Mouse (Mus musculus) urinary bladder, postnatal 25 days (tissue): Measurements from ENCODE around the gene Zdhhc5.

Experiments used
- DNase-seq: peaks from one replicate; pipeline ENCODE4 v3.0.0; 2022; ENCODE audit warnings: low spot score

Gene Zdhhc5

GRCm38 (mm10) chr2:84714811-84715561 lies at the start of gene Zdhhc5:
TSS of gene Zdhhc5 (minus strand) at chr2:84715180.
- peak; percentile 98 for DNase-seq

DNA sequence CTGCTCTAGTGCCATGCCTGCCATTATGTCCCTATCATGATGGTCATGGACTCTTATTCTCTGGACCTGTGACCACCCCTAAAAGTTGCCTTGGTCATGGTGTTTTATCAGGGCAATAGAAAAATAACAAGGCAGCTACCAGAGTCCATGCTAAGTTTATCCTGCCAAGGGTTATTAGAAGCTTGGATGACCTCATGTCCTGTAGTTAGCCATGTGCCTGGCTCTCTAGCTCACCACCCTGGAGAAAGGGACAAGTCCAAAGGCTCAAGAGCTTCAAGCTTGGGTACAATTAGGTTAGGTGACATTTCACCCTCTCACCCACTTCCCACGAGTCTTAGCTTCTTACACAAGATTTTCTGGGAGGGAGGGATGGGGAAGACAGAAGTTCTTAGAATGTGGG lies 47.8 kb upstream of the Zdhhc5 start:
- DNase-seq: no peak

- no peak for DNase-seq
Observed at GRCm38 (mm10) chr2:84762295-84762694, 47.3 kb upstream of the Zdhhc5 start.

DNA sequence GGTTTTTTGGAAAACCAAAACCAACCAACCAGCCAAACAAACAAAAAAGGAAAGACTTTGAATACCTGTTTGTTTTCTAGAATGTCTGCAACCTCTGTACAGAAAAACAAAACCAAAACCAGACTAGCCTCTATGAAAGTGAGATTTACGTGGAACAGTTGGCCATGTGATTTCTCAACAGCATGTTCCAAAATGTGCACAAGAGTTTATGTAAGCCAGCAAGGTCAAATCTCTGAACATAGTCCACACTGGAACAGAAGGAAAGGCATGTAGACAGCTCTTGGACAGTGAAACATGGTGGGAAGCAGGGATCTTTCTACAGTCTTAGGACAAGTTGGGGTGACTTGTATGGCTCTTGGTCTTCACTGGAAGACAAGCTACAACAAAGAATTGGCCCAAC lies 46.9 kb upstream of the Zdhhc5 start:
- DNase-seq: no peak

GRCm38 (mm10) chr2:84761309-84761708 lies 46.3 kb upstream of the Zdhhc5 start:
- no peak for DNase-seq

DNA sequence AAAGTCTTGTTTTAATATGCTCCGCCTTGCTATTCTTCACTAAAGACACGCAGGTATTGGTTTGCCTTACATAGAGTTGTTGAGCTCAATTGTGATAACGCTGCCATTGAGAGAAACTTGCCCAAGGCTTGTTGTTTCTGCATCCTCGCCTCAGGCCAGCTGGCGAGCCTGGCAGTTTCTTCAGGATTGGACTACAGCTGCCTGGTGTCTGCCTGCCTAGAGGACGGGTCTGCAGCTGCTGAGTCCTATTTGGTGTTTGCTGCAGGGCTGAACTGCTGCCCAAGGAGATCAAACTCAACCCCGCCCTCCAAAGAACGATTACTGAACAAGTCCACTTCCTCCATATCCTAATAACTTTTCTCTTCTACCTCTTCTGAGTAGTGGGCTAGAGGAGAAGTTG lies 45.8 kb upstream of the Zdhhc5 start:
- no peak for DNase-seq

DNA sequence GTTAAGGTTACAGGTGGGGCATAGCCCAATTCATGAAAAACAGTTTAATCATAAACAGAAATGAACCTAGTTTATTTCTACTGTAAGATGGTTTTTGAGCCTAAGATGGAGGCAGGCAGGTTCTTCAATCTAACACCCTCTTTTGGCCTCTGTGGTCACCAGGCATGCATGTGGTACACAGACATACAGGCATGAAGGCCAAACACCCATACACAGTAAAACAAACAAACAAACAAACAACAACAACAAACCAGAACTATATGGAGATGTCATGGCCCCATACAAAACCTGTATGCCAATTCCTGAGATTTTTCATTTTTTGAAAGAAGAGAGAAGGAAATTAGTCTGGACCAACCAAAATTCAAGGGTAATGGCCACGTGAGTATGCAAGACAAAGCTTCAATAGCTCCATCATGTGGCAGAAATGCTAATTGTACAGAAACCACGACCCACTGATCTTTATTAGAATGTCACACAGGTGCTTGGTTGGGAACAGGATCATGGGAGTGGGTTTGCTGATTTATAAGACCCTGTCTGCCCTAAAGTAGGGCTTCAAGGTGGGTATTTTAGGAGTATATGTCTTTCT lies 43.7 kb upstream of the Zdhhc5 start:
- DNase-seq: no peak

DNA sequence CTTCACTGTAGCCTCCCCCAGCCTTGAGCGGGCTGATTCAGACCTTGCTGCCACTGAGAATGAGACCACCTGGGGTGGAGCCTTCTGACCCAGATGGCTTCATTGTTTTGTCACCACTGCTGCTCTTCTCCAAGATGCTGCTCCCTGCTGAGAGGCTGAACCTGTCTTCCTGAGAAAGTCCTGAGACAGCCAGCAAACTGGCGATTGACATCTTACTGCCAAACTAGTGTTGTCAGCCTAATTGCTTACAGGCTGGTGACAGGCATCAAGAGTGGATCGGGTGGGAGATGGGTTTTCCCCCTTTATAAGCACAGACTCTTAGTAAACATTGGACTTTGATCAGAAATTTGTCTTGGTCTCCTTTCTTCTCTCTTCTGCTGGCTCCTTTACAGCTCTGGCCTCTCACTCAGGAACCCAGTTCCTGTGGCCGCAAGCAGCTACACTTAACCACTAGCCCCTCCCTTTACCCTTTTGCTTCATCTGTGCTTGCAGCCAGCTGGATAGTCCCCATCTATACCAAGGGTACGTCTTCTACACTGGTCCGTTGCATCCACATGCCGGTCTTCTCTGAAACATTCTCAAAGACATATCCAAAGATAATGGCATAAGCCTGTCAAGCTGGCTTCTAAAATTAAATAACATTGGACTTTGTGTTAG lies 42.2 kb upstream of the Zdhhc5 start:
- DNase-seq: no peak

DNA sequence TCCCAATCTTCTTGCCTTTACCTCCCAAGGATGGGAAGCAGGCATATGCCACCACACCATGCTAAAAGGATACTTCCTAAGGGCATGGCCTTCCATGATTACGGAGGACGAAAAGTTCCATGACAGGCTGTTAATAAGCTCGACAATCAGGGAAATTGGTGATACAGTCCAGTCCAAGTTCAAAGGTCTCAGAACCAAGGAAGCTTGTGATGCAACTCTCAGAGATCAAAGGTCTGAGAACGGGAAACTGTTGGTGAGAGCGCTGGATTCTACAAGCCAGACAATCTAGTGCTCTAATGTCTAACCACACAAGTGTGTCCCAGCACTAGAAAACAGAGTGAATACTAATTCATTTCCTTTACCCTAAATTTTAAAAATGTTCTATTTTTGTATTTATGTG lies 41.3 kb upstream of the Zdhhc5 start:
- no peak for DNase-seq

DNA sequence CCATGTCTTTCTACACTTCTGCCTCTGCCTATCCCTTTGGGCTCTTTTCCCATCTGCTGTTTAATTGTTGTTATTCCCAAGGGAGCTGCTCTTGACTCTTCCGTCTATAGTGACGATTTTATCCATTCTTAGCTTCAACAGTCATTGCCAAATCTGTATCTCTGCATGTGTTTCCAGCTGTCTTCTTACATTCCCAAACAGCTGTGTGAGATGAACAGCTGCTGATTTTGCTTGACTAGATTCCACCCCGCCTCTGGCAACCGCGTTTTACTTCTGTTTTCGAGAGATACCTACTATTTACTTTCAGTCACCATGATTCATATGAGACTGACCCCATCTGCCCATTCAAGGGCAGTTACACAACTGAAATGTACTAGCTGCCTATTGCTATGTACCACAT lies 35.1 kb upstream of the Zdhhc5 start:
- DNase-seq: no peak

DNA sequence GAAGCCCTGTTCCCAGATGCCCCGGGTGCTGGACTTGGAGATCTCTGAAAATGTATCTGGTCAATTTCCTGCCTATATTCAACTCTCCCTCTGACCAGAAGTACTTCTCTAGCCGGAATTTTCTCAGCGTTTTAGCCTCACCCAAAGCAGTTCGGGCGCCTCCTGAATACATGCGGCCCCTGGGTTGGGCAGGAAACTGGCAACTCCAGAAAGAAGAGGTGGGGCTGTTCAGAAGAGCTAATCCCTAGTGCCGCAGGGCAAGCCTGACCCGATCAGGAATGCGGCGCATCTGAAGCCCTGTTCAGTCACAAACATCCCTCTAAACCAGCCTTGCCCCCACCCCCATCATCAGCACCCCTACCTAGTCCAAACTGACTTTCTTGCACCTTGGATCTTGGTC lies 29.1 kb upstream of the Zdhhc5 start:
- peak; percentile 32 for DNase-seq

DNA sequence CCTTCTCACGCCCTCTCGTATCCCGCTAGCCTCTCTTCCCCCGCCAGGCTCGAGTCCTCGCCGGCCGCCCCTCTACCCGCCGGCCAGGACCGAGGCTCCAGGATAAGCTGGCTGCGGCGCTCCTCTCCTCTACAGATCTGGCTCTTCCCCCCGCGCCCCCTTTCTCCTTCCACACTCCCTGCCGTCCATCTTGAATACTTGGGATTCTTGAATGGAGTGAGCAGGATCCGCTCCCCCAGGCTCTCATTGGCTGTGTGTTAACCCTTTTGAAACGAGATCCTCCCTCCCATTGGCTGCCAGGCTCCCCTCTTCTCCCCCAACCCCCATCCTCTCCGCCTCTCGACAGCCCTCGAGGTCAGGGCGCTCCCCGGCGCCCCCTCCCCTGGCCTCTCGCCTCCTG lies 28.6 kb upstream of the Zdhhc5 start, which contains the start of gene Gm19426:
Gene Gm19426, minus strand, starts transcription at position 95 of the 400 bp plus-strand sequence.
- peak; percentile 62 for DNase-seq

DNA sequence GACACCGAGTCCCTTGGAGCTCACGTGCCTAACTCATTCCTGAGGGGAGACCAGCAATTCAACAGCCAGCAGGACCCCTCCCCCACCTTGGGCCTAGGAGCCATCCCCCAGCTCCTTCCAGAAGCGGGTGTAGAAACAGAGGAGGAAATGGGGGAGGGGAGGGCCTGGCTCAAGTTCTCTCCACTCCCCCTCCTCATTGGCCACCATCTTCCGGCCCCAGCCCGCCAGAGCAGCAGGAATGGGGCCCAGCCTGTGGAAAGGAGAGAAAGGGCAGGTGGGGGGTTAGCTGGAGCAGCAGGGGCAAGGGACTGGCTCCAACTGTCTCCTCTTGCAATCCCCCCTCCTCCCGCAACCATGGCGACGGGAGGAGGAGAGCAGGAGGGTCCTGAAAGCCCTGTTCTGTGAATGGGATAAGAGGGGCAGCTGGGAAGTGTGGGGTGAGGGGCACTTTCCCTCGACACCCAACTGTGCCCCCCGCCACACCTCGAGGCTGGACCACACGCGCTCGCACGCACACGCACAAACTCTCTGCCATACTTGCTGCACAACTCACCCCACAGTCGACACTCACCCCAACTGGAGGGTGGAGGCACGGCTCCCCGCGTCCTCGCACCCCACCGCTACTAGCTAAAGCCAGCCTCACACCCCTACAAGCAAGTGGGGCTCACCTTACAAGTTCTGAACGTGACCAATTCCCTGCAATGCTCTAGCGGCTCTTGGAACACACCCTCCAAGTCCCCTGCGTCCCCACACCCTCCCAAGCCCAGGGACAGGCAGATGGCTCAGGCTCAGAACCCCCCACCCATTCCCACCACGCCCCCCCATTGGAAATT lies 27.7 kb upstream of the Zdhhc5 start:
- no peak for DNase-seq

DNA sequence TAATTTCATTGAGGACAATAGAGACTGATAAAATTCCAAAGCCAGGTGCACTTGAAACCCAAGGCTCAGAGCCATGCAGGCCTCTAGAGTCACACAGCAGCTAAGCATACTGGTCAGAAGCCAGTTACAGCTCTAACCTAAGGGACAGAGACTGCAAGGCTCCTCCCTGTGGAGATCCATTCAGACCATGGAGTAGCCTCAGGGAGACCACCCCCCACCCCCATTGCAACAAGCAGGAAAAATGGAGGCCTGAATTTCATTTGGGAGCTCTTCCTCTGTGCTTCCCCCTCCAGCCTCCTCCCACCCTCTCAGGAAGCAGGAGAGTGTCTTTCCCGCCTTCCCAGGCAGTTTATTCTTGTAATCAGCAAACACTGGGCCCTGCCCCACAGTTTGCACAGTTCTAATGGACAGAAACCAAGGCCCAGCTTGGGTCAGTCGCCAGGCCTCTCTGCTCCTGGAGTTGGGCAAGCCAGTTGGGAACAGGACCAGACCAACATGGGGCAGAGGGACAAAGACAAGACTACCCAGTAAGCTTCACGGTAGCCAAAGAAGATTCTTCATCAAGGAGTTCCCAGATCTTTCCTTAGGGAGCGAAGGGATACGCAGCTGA lies 27.0 kb upstream of the Zdhhc5 start:
- no peak for DNase-seq

DNA sequence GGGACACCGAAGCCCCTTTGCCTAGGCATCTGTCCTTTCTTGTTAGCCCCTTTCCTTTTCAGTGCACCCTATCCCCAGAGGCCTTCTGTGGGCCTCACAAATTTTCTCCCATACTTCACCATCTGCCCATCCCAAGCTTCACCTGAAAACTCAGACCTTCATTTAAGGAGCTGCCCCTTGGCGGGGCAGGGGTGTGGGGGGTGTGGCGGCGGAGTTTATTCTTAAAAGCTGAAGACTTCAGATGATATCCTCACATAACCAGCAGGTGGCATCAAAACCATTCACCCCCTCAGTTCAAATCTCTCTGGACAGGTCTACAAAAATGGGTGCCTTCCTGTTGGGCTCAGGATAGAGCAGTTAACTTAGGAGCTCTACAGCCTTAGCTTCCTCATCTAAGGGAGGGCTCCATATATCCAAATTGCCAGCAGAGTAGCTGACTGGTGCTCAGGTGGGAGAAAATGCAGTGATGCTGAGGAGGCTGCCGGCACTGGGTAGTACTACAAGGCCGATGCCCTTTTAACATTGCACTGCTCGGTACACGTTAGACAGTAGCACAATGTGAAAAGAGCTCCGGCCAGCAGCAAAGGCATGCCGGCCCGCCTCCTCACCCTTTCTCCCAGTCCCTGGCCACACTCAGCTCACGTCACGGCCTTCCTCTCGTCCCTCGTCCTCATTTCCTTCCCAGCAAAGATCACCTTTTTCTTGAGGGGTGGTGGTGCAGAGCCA lies 25.8 kb upstream of the Zdhhc5 start:
- no peak for DNase-seq

- DNase-seq: no peak
Observed at GRCm38 (mm10) chr2:84738271-84738911, 23.4 kb upstream of the Zdhhc5 start.

DNA sequence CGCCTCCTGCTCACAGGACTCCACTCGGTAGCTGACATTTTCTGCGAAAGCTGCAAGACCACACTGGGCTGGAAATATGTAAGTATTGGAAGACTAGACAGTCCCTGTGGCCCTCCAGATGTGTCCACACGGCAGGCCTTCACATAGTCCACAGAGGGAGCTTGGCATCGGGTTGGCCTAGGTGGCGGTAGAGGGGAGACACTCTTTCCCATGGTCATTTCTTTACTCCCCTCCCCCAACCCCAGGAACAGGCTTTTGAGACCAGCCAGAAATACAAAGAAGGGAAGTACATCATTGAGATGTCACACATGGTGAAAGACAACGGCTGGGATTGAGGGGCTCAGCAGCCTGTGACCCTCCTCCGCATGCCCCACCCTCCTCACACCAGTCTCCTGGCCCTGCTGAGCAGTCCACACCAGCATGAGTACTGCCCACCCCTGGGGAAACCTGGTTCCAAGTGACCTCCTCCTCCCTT lies 22.5 kb upstream of the Zdhhc5 start:
- DNase-seq: no peak

- no peak for DNase-seq
Observed at GRCm38 (mm10) chr2:84736312-84737161, 21.6 kb upstream of the Zdhhc5 start.

DNA sequence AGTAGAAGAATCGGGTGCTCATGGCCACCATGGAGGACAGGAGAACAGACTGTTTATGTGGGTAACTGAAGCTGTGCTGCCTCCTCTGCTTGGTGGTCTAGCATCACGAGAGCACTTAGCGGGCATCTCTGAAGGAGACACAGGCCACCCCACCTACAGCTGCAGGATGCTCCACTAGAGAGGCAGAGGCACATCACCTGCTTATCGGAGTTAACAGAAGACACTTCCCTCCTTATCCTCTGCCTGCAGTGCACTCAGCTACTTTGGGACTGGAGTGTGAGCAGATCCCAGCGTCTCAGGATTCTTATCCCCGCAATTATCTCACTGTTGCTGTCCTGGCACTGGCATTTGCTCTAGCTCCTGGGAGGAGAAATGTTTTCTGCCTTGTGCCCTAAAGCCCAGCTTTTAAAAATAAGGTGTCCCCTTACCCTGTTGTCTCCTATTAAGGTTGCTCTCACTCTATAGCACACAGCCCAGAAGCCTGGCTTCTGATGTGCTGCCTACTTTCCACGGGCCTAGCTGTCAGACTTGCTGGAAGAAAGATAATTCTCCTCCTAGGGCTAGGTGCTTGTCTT lies 20.5 kb upstream of the Zdhhc5 start:
- no peak for DNase-seq
